ENCODE assay signal across 8 mouse cellular contexts in genomic region chr19:41933179-41934086, GRCm38 (mm10). TPM values are rescaled to one million over a fixed set of nuclear protein-coding genes. Genes with fewer than 3 reads are reported as not detected.
DNase-seq lines count a peak whose midpoint lies in the region; ATAC-seq and TF ChIP-seq lines count a peak whose summit lies in the region.

Gene Exosc1 (minus strand): TSS chr19:41933423.
Gene Zdhhc16 (plus strand): TSS chr19:41933480.

- H3K9ac ChIP-seq in hindbrain, postnatal 0 days (replicated peaks; ENCODE audit: low read length) = peak within 1 kb of the TSS; percentile 63

- intact Hi-C loops in gastrocnemius, adult 2 months (cut with DNase I) = loop anchor here (5.0 kb wide), 1 partner anchor 49 kb away; the partner anchor contains the start of genes Mms19 and Ubtd1
- intact Hi-C loops in left cerebral cortex, adult 2 months (cut with DNase I) = no loop called here

- peaks cover 7% of the 10 kb centered on the region for H3K4me1 ChIP-seq in hindbrain, postnatal 0 days (ENCODE audit: insufficient read depth, low read length)

- peak; percentile 97 for ATAC-seq in common myeloid progenitor, adult 5-6 weeks (replicated peaks; ENCODE audit: low read depth, poor library complexity, severe bottlenecking)
- peak; percentile 100 for ATAC-seq in hindbrain, postnatal 0 days
- ATAC-seq in megakaryocyte, adult 5-6 weeks (ENCODE audit: poor library complexity, severe bottlenecking) = peak; percentile 99

- no peaks in the 10 kb centered on the region for H3K27me3 ChIP-seq in hindbrain, postnatal 0 days (ENCODE audit: insufficient read depth, low read length)

- peaks cover 22% of the 10 kb centered on the region for H3K36me3 ChIP-seq in hindbrain, postnatal 0 days (ENCODE audit: insufficient read depth, low read length)

- H3K4me3 ChIP-seq in gastrocnemius, adult 2 months = peak within 1 kb of the TSS; percentile 98
- peak within 1 kb of the TSS; percentile 65 for H3K4me3 ChIP-seq in hindbrain, postnatal 0 days (ENCODE audit: low read length)
- H3K4me3 ChIP-seq in left cerebral cortex, adult 2 months = peak within 1 kb of the TSS; percentile 86

- under 1% methylated on average over 47 of the region's 47 CpGs for WGBS in hindbrain, postnatal 0 days

- no peak for TF ChIP-seq CTCF in gastrocnemius, adult 2 months (IDR thresholded peaks at IDR 0.05)
- no peak for TF ChIP-seq CTCF in hindbrain, postnatal 0 days (IDR thresholded peaks at IDR 0.05; ENCODE audit: low read depth)
- no peak for TF ChIP-seq CTCF in left cerebral cortex, adult 2 months (IDR thresholded peaks at IDR 0.05)

- peak within 1 kb of the TSS; percentile 93 for H3K4me2 ChIP-seq in hindbrain, postnatal 0 days (ENCODE audit: low read depth, low read length)

- no peaks in the 10 kb centered on the region for H3K9me3 ChIP-seq in hindbrain, postnatal 0 days (ENCODE audit: low read length)

- peak within 1 kb of the TSS; percentile 79 for H3K27ac ChIP-seq in gastrocnemius, adult 2 months
- peak within 1 kb of the TSS; percentile 76 for H3K27ac ChIP-seq in hindbrain, postnatal 0 days
- peak within 1 kb of the TSS; percentile 71 for H3K27ac ChIP-seq in left cerebral cortex, adult 2 months

- peak; percentile 99 for DNase-seq in ZHBTc4 (ENCODE audit: low read depth, low spot score)
- peak; percentile 99 for DNase-seq in gastrocnemius, adult 2 months
- peak; percentile 99 for DNase-seq in hindbrain, postnatal 0 days (ENCODE audit: low spot score)
- DNase-seq in left cerebral cortex, adult 2 months (ENCODE audit: extremely low spot score in 1 of 2, low spot score in 2 of 2) = peak; percentile 98 to 99
- peak; percentile 100 for DNase-seq in right cerebral cortex, adult 2 months (ENCODE audit: low spot score in 2 of 2)
- peak; percentile 97 for DNase-seq in urinary bladder, postnatal 14 days (ENCODE audit: low spot score)

RNA-seq across cellular contexts. Expression of gene Exosc1, which starts in this region (rescaled TPM):
- 77.8 and 81.5 TPM in 2 replicates for total RNA-seq in common myeloid progenitor, adult 5-6 weeks (2017)
- 10 to 100 TPM; 16.1 to 16.8 TPM for total RNA-seq in gastrocnemius, adult 2 months (2021)
- total RNA-seq in hindbrain, postnatal 0 days (2014; rRNA removed) = 13.5 and 21.1 TPM in 2 replicates
- polyA plus RNA-seq in hindbrain, postnatal 0 days (2015; fragmentation: Nextera tagmentation; extraction: Ambion mirVana) = 64.8 and 69.4 TPM in 2 replicates
- total RNA-seq in left cerebral cortex, adult 2 months (2021) = 10 to 100 TPM; 22.7 to 27.9 TPM
- total RNA-seq in megakaryocyte, adult 5-6 weeks (2015) = 37.0 and 38.6 TPM in 2 replicates
- 29.3 and 40.2 TPM in 2 replicates for total RNA-seq in megakaryocyte, adult 5-6 weeks (2017)

RNA-seq across cellular contexts. Expression of gene Zdhhc16, which starts in this region (rescaled TPM):
- total RNA-seq in common myeloid progenitor, adult 5-6 weeks (2017) = 21.9 and 41.6 TPM in 2 replicates
- 10 to 100 TPM; 19.4 to 21.6 TPM for total RNA-seq in gastrocnemius, adult 2 months (2021)
- 65.1 and 73.7 TPM in 2 replicates for total RNA-seq in hindbrain, postnatal 0 days (2014; rRNA removed)
- 81.9 and 89.4 TPM in 2 replicates for polyA plus RNA-seq in hindbrain, postnatal 0 days (2015; fragmentation: Nextera tagmentation; extraction: Ambion mirVana)
- total RNA-seq in left cerebral cortex, adult 2 months (2021) = 10 to 100 TPM; 39.3 to 48.9 TPM
- total RNA-seq in megakaryocyte, adult 5-6 weeks (2015) = 25.9 and 36.1 TPM in 2 replicates
- 22.4 and 26.4 TPM in 2 replicates for total RNA-seq in megakaryocyte, adult 5-6 weeks (2017)

Comparison
In these comparisons a context has a peak if more than half of its experiments do, and no peak if none do; other contexts are left out.
1. Peak in every context shown above with its lines: DNase-seq, ATAC-seq, H3K4me3 ChIP-seq and H3K27ac ChIP-seq.